Mouse (Mus musculus): ENCODE results near the gene Fancc.
"Not testable (repeated sequence)": the region's sequence is repeated elsewhere in the genome, so short reads cannot be mapped to it uniquely, and the experiment has no call there.

The Fancc gene

GRCm38 (mm10) chr13:63315111-63315510 lies 182.0 kb downstream of the Fancc start:
- not testable (repeated sequence) for DNase-seq

- no peak for DNase-seq
Measured at GRCm38 (mm10) chr13:63314608-63314920, 182.5 kb downstream of the Fancc start.

GRCm38 (mm10) chr13:63313748-63314607 lies 183.1 kb downstream of the Fancc start:
- DNase-seq: no peak

- no peak for DNase-seq
Measured at GRCm38 (mm10) chr13:63313247-63313646, 183.8 kb downstream of the Fancc start.

GRCm38 (mm10) chr13:63311156-63311555 lies 185.9 kb downstream of the Fancc start:
- no peak for DNase-seq

- no peak for DNase-seq
Measured at GRCm38 (mm10) chr13:63309563-63309962, 187.5 kb downstream of the Fancc start.

GRCm38 (mm10) chr13:63306768-63307167 lies 190.3 kb downstream of the Fancc start:
- DNase-seq: no peak

- peak; percentile 57 to 69 for DNase-seq
Measured at GRCm38 (mm10) chr13:63305160-63306011, 191.7 kb downstream of the Fancc start.

- peak in 1 of 2 experiments; percentile 60 for DNase-seq
Measured at GRCm38 (mm10) chr13:63304799-63305159, 192.3 kb downstream of the Fancc start.

GRCm38 (mm10) chr13:63304124-63304792 lies 192.8 kb downstream of the Fancc start:
- no peak for DNase-seq

GRCm38 (mm10) chr13:63302381-63302780 lies 194.7 kb downstream of the Fancc start:
- DNase-seq: no peak

GRCm38 (mm10) chr13:63301764-63302209 lies 195.3 kb downstream of the Fancc start:
- DNase-seq: no peak

GRCm38 (mm10) chr13:63300929-63301328 lies 196.1 kb downstream of the Fancc start:
- DNase-seq: no peak

- no peak for DNase-seq
Measured at GRCm38 (mm10) chr13:63298931-63299330, 198.1 kb downstream of the Fancc start.

GRCm38 (mm10) chr13:63297933-63298332 lies 199.1 kb downstream of the Fancc start:
- DNase-seq: no peak

- no peak for DNase-seq
Measured at GRCm38 (mm10) chr13:63297003-63297402, 200.1 kb downstream of the Fancc start.

- DNase-seq: no peak
Measured at GRCm38 (mm10) chr13:63296300-63296699, 200.8 kb downstream of the Fancc start.

- DNase-seq: peak; percentile 57 to 77
Measured at GRCm38 (mm10) chr13:63294359-63295193, 202.5 kb downstream of the Fancc start.

- DNase-seq: no peak
Measured at GRCm38 (mm10) chr13:63293647-63294046, 203.4 kb downstream of the Fancc start.

- DNase-seq: no peak
Measured at GRCm38 (mm10) chr13:63291016-63291415, 206.1 kb downstream of the Fancc start.

- no peak for DNase-seq
Measured at GRCm38 (mm10) chr13:63290126-63290525, 207.0 kb downstream of the Fancc start.

GRCm38 (mm10) chr13:63289687-63290086 lies 207.4 kb downstream of the Fancc start:
- DNase-seq: no peak

Data from kidney, postnatal 4 days (tissue).